Mouse (Mus musculus) MEL (cell line): Measurements from ENCODE around the gene Myrfl. TPM values are rescaled to one million over a fixed set of nuclear protein-coding genes. Genes with fewer than 3 reads are reported as not detected.

ENCODE experiments used
- DNase-seq: peaks from one replicate; pipeline ENCODE4 v3.0.0; 2011; ENCODE audit warnings: low read depth, low spot score
- H3K27ac ChIP-seq: 2 replicates; pipeline ENCODE4 v1.5.1; 2012; ENCODE audit warnings: low read depth, mild to moderate bottlenecking, control low read depth, low read length, moderate library complexity; ENCODE audit not compliant: control insufficient read depth
- H3K27me3 ChIP-seq, 2 experiments: fragments of 150-350 bp in 1 of 2; sonication (generic) in 1 of 2; 2 replicates each; pipeline ENCODE4 v1.6.1; 2012; ENCODE audit warnings: low read length in 2 of 2, mild to moderate bottlenecking in 2 of 2, improper control_type of control experiment in 1 of 2, moderate library complexity in 1 of 2; ENCODE audit not compliant: insufficient read depth in 2 of 2, control insufficient read depth in 1 of 2
- H3K36me3 ChIP-seq, 2 experiments: 2 replicates each; pipeline ENCODE4 v1.6.1; 2012 to 2014; ENCODE audit warnings: low read length in 2 of 2, improper control_type of control experiment in 1 of 2, inconsistent platforms in 1 of 2, mild to moderate bottlenecking in 1 of 2; ENCODE audit not compliant: insufficient read depth in 2 of 2, control insufficient read depth in 1 of 2
- H3K4me1 ChIP-seq, 2 experiments: fragments of 150-350 bp in 1 of 2; sonication (generic) in 1 of 2; 2 replicates each; pipeline ENCODE4 v1.6.1; 2012; ENCODE audit warnings: low read length in 2 of 2, improper control_type of control experiment in 1 of 2, mild to moderate bottlenecking in 1 of 2; ENCODE audit not compliant: insufficient read depth in 2 of 2, control insufficient read depth in 1 of 2
- H3K4me3 ChIP-seq, 2 experiments: fragments of 150-350 bp in 1 of 2; sonication (generic) in 1 of 2; 2 replicates each; pipeline ENCODE4 v1.5.1; 2012; ENCODE audit warnings: low read depth in 2 of 2, low read length in 2 of 2, mild to moderate bottlenecking in 2 of 2, moderate library complexity in 2 of 2, control low read depth in 1 of 2, improper control_type of control experiment in 1 of 2; ENCODE audit not compliant: control insufficient read depth in 1 of 2, insufficient read depth in 1 of 2
- H3K79me2 ChIP-seq: 2 replicates; pipeline ENCODE4 v1.6.1; 2012; ENCODE audit warnings: mild to moderate bottlenecking, low read length, moderate library complexity; ENCODE audit not compliant: control insufficient read depth, poor library complexity, insufficient read depth
- H3K9ac ChIP-seq: 2 replicates; pipeline ENCODE4 v1.6.1; 2012; ENCODE audit warnings: low read depth, mild to moderate bottlenecking, control low read depth, low read length, moderate library complexity; ENCODE audit not compliant: control insufficient read depth, poor library complexity, severe bottlenecking
- H3K9me3 ChIP-seq: fragments of 150-350 bp; sonication (generic); replicated peaks from 2 replicates; pipeline ENCODE4 v1.6.1; 2012; ENCODE audit warnings: mild to moderate bottlenecking, low read length, improper control_type of control experiment, moderate library complexity; ENCODE audit not compliant: insufficient read depth
- BHLHE40 ChIP-seq: IDR thresholded peaks from 2 replicates; pipeline ENCODE4 v1.6.1; 2012; ENCODE audit warnings: low read depth, mild to moderate bottlenecking, inconsistent platforms, low read length, improper control_type of control experiment, borderline replicate concordance
- CHD2 ChIP-seq: IDR thresholded peaks from 2 replicates; pipeline ENCODE4 v1.6.1; 2011; ENCODE audit warnings: low read length, improper control_type of control experiment
- E2F4 ChIP-seq: IDR thresholded peaks from 2 replicates; pipeline ENCODE4 v1.6.1; 2011; ENCODE audit warnings: low read depth, low read length, improper control_type of control experiment, borderline replicate concordance
- EP300 ChIP-seq, 2 experiments: IDR thresholded peaks; 2 replicates each; pipeline ENCODE4 v1.6.1; 2011; ENCODE audit warnings: improper control_type of control experiment in 2 of 2, low read length in 2 of 2, low read depth in 1 of 2, mild to moderate bottlenecking in 1 of 2
- ETS1 ChIP-seq: IDR thresholded peaks from 2 replicates; pipeline ENCODE4 v1.6.1; 2012; ENCODE audit warnings: low read depth, mild to moderate bottlenecking, inconsistent platforms, low read length, improper control_type of control experiment, moderate library complexity
- HCFC1 ChIP-seq: IDR thresholded peaks from 2 replicates; pipeline ENCODE4 v1.6.1; 2012; ENCODE audit warnings: low read depth, mild to moderate bottlenecking, inconsistent platforms, low read length, improper control_type of control experiment, moderate library complexity
- JUND ChIP-seq: IDR thresholded peaks from 2 replicates; pipeline ENCODE4 v1.6.1; 2011; ENCODE audit warnings: low read depth, mild to moderate bottlenecking, improper control_type of control experiment, low read length
- KAT2A ChIP-seq: conservative IDR thresholded peaks from 2 replicates; pipeline ENCODE4 v1.6.1; 2012; ENCODE audit warnings: low read depth, low read length, improper control_type of control experiment, inconsistent platforms
- MAX ChIP-seq: IDR thresholded peaks from 2 replicates; pipeline ENCODE4 v1.6.1; 2011; ENCODE audit warnings: low read length, improper control_type of control experiment
- MXI1 ChIP-seq: IDR thresholded peaks from 2 replicates; pipeline ENCODE4 v1.6.1; 2011; ENCODE audit warnings: mild to moderate bottlenecking, low read depth, low read length, improper control_type of control experiment
- MYB ChIP-seq: IDR thresholded peaks from 2 replicates; pipeline ENCODE4 v1.6.1; 2011; ENCODE audit warnings: mild to moderate bottlenecking, low read depth, low read length, improper control_type of control experiment
- NELFE ChIP-seq: IDR thresholded peaks from 2 replicates; pipeline ENCODE4 v1.6.1; 2011; ENCODE audit warnings: low read depth, low read length, improper control_type of control experiment
- POLR2A ChIP-seq, 2 experiments: IDR thresholded peaks; 2 replicates each; pipeline ENCODE4 v1.6.1; 2011 to 2012; ENCODE audit warnings: low read length in 2 of 2, mild to moderate bottlenecking in 2 of 2, control low read depth in 1 of 2, improper control_type of control experiment in 1 of 2, low read depth in 1 of 2, moderate library complexity in 1 of 2; ENCODE audit not compliant: control insufficient read depth in 1 of 2, insufficient read depth in 1 of 2, poor library complexity in 1 of 2
- POLR2AphosphoS2 ChIP-seq: IDR thresholded peaks from 2 replicates; pipeline ENCODE4 v1.6.1; 2011; ENCODE audit warnings: low read length, improper control_type of control experiment
- RAD21 ChIP-seq: IDR thresholded peaks from 2 replicates; pipeline ENCODE4 v1.6.1; 2011; ENCODE audit warnings: mild to moderate bottlenecking, low read depth, low read length, improper control_type of control experiment
- RCOR1 ChIP-seq: IDR thresholded peaks from 2 replicates; pipeline ENCODE4 v1.6.1; 2012; ENCODE audit warnings: low read depth, mild to moderate bottlenecking, inconsistent platforms, low read length, improper control_type of control experiment
- SMC3 ChIP-seq: IDR thresholded peaks from 2 replicates; pipeline ENCODE4 v1.6.1; 2011; ENCODE audit warnings: low read depth, low read length, improper control_type of control experiment
- TAL1 ChIP-seq: IDR thresholded peaks from 2 replicates; pipeline ENCODE4 v1.6.1; 2012; ENCODE audit warnings: mild to moderate bottlenecking, inconsistent platforms, low read length, moderate library complexity, mixed read lengths
- TBP ChIP-seq: IDR thresholded peaks from 2 replicates; pipeline ENCODE4 v1.8.0; 2011; ENCODE audit warnings: low read depth, low read length, improper control_type of control experiment
- TCF12 ChIP-seq: IDR thresholded peaks from 2 replicates; pipeline ENCODE4 v1.6.1; 2014; ENCODE audit warnings: low read depth, mild to moderate bottlenecking, inconsistent platforms, low read length, improper control_type of control experiment, moderate library complexity
- USF1 ChIP-seq: IDR thresholded peaks from 2 replicates; pipeline ENCODE4 v1.6.1; 2014; ENCODE audit warnings: low read depth, mild to moderate bottlenecking, inconsistent platforms, low read length, improper control_type of control experiment, moderate library complexity
- USF2 ChIP-seq, 2 experiments: IDR thresholded peaks; 2 replicates each; pipeline ENCODE4 v1.6.1; 2011 to 2012; ENCODE audit warnings: improper control_type of control experiment in 2 of 2, low read length in 2 of 2, borderline replicate concordance in 1 of 2, inconsistent platforms in 1 of 2, low read depth in 1 of 2, mild to moderate bottlenecking in 1 of 2; ENCODE audit not compliant: insufficient read depth in 1 of 2
- ZC3H11A ChIP-seq: IDR thresholded peaks from 2 replicates; pipeline ENCODE4 v1.6.1; 2012; ENCODE audit warnings: low read depth, mild to moderate bottlenecking, inconsistent platforms, low read length, improper control_type of control experiment
- polyA plus RNA-seq, 2 experiments: library from polyadenylated mRNA; stranded (reverse) in 1 of 2; unstranded in 1 of 2; fragments of >175 nt in 1 of 2; fragments of >200 nt in 1 of 2; gene quantifications; 2 replicates each; pipeline versions ENCODE4 v1.2.1 to v1.2.4; 2012; ENCODE audit warnings: low replicate concordance in 2 of 2, low read depth in 1 of 2; ENCODE audit not compliant: insufficient read length in 2 of 2, insufficient read depth in 1 of 2, missing spikeins in 1 of 2
- total RNA-seq: library from RNA; depleted of rRNA; stranded (reverse); fragments of 300-350 nt; gene quantifications from 2 replicates; pipeline ENCODE4 v1.2.3, GENCODE M21; 2012

The Myrfl gene
- total and polyA plus RNA-seq, 3 experiments, result 0.03 TPM; not detected in 2

DNA sequence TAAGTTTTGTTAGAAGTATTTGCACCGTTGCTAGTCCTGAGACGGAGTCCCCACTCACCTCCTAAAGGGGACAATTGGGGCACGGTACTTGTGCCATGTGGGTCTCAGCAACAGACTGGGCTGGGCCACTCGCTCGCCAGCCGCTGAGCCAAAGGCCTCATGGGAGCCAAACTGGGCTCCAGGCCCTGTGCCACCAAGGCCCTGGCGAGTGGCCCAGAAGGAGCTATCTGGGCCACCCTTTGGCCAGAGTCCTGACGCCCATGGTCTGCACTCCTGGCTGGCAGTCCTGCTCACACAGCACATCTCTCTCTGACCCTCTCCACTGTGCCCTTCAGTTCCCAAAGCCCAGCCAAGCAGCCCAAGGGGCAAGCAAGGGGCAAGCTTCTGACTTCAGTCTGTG is 161.1 kb downstream of the Myrfl start:
- no peaks in the 10 kb centered on the region for H3K9me3 ChIP-seq
- H3K9ac ChIP-seq, result no peak overlapping the region
- H3K4me3 ChIP-seq, result no peak overlapping the region
- DNase-seq, result no peak
- H3K79me2 ChIP-seq, result no peaks in the 10 kb centered on the region
- no peak overlapping the region for H3K27ac ChIP-seq
- no peaks in the 10 kb centered on the region for H3K4me1 ChIP-seq
- H3K36me3 ChIP-seq, result no peaks in the 10 kb centered on the region
- TF ChIP-seq USF2 (IDR thresholded peaks at IDR 0.05; ENCODE audit: borderline replicate concordance in 1 of 2, insufficient read depth in 1 of 2, low read depth in 1 of 2, low read length in 2 of 2) (no peak), ZC3H11A (no peak), RAD21 (no peak)
- TF ChIP-seq, all 39 proteins: peak for 0
- no peaks in the 10 kb centered on the region for H3K27me3 ChIP-seq

DNA sequence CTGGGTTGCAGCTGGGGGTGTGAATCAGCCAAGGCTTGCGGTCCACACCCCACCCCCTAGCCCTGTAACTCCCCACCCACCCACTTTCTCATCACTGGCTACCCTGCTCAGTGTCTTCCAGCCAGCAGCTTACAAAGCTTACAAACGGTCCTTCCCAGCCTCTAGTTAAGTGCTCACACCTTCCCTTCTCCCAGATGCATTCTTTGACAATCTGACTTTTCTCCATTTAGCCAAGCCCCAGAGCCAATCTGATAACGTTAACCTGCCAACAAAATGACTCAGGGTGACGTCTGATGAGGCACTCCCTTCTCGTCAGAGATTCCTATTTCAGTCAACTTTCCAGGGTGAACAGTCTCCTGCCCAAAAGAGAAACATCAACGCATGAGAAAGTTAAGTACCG is 163.1 kb downstream of the Myrfl start:
- no peak for DNase-seq
- no peak overlapping the region for H3K27ac ChIP-seq
- H3K4me1 ChIP-seq, result no peaks in the 10 kb centered on the region
- H3K79me2 ChIP-seq, result no peaks in the 10 kb centered on the region
- no peaks in the 10 kb centered on the region for H3K36me3 ChIP-seq
- H3K9me3 ChIP-seq, result no peaks in the 10 kb centered on the region
- TF ChIP-seq BHLHE40, result no peak
- TF ChIP-seq POLR2AphosphoS2, result no peak
- no peak for TF ChIP-seq JUND
- TF ChIP-seq CHD2, result no peak
- TF ChIP-seq TBP, result no peak
- no peak for TF ChIP-seq ETS1
- no peak for TF ChIP-seq HCFC1
- no peak for TF ChIP-seq KAT2A
- no peak for TF ChIP-seq RCOR1
- no peak for TF ChIP-seq MYB
- H3K27me3 ChIP-seq, result no peaks in the 10 kb centered on the region
- H3K4me3 ChIP-seq, result no peak overlapping the region
- H3K9ac ChIP-seq, result no peak overlapping the region

DNA sequence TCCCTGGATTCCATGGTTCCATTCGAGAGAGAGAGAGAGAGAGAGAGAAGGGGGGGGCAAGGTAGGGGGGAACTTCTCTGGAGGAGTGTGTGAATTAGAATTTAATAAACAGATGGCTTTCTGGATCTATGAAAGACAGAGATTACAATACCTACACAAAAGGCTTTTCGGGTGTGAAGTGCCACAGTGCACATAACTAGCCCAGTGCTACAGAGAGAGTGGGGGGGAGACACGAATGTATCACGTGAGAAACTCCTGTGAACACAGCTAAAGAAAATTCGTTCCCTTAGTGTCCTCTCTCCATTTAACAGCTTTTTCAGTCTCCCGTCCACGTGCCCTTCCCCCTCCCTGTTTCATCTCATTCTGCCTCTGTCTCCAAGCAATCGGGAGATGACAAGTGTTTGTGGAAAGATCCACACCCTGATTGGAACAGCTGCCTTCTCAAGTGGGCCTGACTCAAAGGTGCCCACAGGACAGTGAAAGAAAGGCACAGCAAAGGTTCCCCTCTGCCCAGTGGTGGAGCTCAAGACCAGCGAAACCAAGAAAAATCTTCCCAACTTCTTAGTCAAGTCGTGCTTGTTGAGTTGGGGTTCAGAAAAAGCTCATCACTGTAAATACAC is 166.6 kb downstream of the Myrfl start:
- Histone ChIP-seq H3K9ac (no peak overlapping the region), H3K27me3 (no peaks in the 10 kb centered on the region), H3K4me1 (no peaks in the 10 kb centered on the region), H3K27ac (no peak overlapping the region), H3K4me3 (no peak overlapping the region), H3K9me3 (no peaks in the 10 kb centered on the region), H3K79me2 (no peaks in the 10 kb centered on the region), H3K36me3 (no peaks in the 10 kb centered on the region)
- TF ChIP-seq USF2 (IDR thresholded peaks at IDR 0.05; ENCODE audit: borderline replicate concordance in 1 of 2, insufficient read depth in 1 of 2, low read depth in 1 of 2, low read length in 2 of 2) (no peak), KAT2A (no peak), MYB (no peak), EP300 (IDR thresholded peaks at IDR 0.05; ENCODE audit: low read depth in 1 of 2, low read length in 2 of 2) (no peak), POLR2A (IDR thresholded peaks at IDR 0.05; ENCODE audit: control insufficient read depth in 1 of 2, insufficient read depth in 1 of 2, low read depth in 1 of 2, low read length in 2 of 2, poor library complexity in 1 of 2) (no peak), RCOR1 (no peak), E2F4 (no peak), RAD21 (no peak), NELFE (no peak), TAL1 (no peak), POLR2AphosphoS2 (no peak), MXI1 (no peak), MAX (no peak), ZC3H11A (no peak), CHD2 (no peak), SMC3 (no peak), TCF12 (no peak), USF1 (no peak), JUND (no peak), BHLHE40 (no peak)
- no peak for DNase-seq
